Mouse (Mus musculus) midbrain, embryonic 11.5 days (tissue): ENCODE measurements around the gene Snai1. TPM values are rescaled to one million over a fixed set of nuclear protein-coding genes. Genes with fewer than 3 reads are reported as not detected.

ENCODE experiments used
- ATAC-seq: fragments of 200-750 bp; cut with Nextera tagmentation; 2 replicates; pipeline ENCODE4 v1.8.0; 2017; ENCODE audit warnings: moderate TSS enrichment, moderate library complexity; ENCODE audit not compliant: low FRiP score
- DNase-seq: peaks from one replicate; pipeline ENCODE4 v3.0.0; 2015; ENCODE audit warnings: low spot score; ENCODE audit errors: missing footprints
- H3K27ac ChIP-seq: fragments of 300-500 bp; sonication (generic); 2 replicates; pipeline ENCODE4 v1.5.1; 2014; ENCODE audit warnings: low read depth, low read length
- H3K27me3 ChIP-seq: fragments of 300-500 bp; sonication (generic); 2 replicates; pipeline ENCODE4 v1.6.1; 2014; ENCODE audit warnings: mild to moderate bottlenecking, low read length, moderate library complexity, mixed read lengths; ENCODE audit not compliant: control insufficient read depth, insufficient read depth
- H3K36me3 ChIP-seq: fragments of 300-500 bp; sonication (generic); 2 replicates; pipeline ENCODE4 v1.6.1; 2014; ENCODE audit warnings: mild to moderate bottlenecking, low read length, moderate library complexity, mixed read lengths; ENCODE audit not compliant: control insufficient read depth, insufficient read depth
- H3K4me1 ChIP-seq: fragments of 300-500 bp; sonication (generic); 2 replicates; pipeline ENCODE4 v1.6.1; 2014; ENCODE audit warnings: low read length; ENCODE audit not compliant: control insufficient read depth, insufficient read depth
- H3K4me2 ChIP-seq: fragments of 300-500 bp; sonication (generic); 2 replicates; pipeline ENCODE4 v1.6.1; 2014; ENCODE audit warnings: mild to moderate bottlenecking, moderate library complexity
- H3K4me3 ChIP-seq: fragments of 300-500 bp; sonication (generic); 2 replicates; pipeline ENCODE4 v1.5.1; 2014; ENCODE audit warnings: low read depth, low read length
- H3K9ac ChIP-seq: fragments of 300-500 bp; sonication (generic); 2 replicates; pipeline ENCODE4 v1.6.1; 2014; ENCODE audit warnings: low read length
- H3K9me3 ChIP-seq: fragments of 300-500 bp; sonication (generic); 2 replicates; pipeline ENCODE4 v1.6.1; 2016; ENCODE audit warnings: low read length; ENCODE audit not compliant: control insufficient read depth
- WGBS: fragments of 180-500 bp; shearing (Covaris S2); extraction: QIAGEN DNeasy Blood & Tissue Kit; methylation state at CpG from one replicate; pipeline ENCODE4 v1.1.7; 2014; 5-methylcytosine and 5-hydroxymethylcytosine counted together
- polyA plus RNA-seq: library from polyadenylated mRNA; unstranded; fragments of >200 nt; fragmentation: Nextera tagmentation; extraction: Ambion mirVana; gene quantifications from 2 replicates; pipeline ENCODE4 v1.2.1, GENCODE M21; 2014

The Snai1 gene
- polyA plus RNA-seq, 1 experiment from 2014 or later, result 20.8 TPM

DNA sequence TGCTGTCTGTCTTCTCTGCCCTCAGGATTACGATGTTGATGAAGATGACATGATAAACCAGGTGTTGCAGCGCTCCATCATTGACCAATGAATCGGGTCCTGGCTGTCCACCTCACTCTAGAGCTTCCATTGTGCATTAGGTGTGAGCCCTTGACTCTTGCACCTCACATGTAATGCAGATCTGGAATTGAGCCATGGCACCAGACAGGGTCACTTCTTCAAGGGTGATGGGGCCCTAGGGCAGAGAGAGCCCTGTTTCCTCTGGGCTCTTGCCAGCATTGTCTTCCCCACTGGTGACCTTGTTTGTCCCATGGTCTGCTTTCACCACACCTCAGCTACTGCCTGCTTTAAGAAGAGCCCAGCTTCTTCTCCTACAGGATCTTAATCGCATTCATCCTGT is 23.4 kb upstream of the Snai1 start:
- H3K4me3 ChIP-seq, result no peak overlapping the region
- H3K36me3 ChIP-seq, result peaks cover 52% of the 10 kb centered on the region
- H3K4me2 ChIP-seq, result no peak overlapping the region
- DNase-seq (no peak), ATAC-seq (no peak)
- no peaks in the 10 kb centered on the region for H3K9me3 ChIP-seq
- H3K9ac ChIP-seq, result no peak overlapping the region
- no peaks in the 10 kb centered on the region for H3K27me3 ChIP-seq
- H3K4me1 ChIP-seq, result no peaks in the 10 kb centered on the region
- 98% methylated on average over 4 of the region's 4 CpGs for WGBS
- H3K27ac ChIP-seq, result no peak overlapping the region

DNA sequence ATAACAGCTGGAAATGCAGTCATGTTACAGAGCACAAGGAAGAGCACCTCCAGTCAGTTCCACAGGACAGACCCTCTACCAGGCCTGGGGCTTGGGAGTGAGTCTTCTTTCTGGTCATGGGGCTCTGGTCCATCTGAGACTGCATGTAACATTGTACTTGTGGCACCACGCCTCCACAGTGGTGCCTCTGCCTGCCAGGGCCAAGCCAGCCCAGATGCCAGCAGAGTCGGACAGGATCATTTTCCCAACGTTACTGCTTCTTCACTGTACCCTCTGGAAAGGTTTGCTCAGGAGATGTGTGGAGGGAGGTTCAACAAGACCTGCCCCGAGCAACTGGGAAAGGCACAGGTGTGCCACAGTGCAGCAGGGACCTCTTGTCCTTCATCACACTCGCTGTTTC is 22.3 kb upstream of the Snai1 start:
- Histone ChIP-seq H3K27me3 (no peaks in the 10 kb centered on the region), H3K27ac (no peak overlapping the region), H3K9ac (no peak overlapping the region), H3K9me3 (no peaks in the 10 kb centered on the region), H3K4me1 (no peaks in the 10 kb centered on the region), H3K36me3 (peaks cover 46% of the 10 kb centered on the region), H3K4me3 (no peak overlapping the region), H3K4me2 (no peak overlapping the region)
- WGBS, result 93% methylated on average over 5 of the region's 5 CpGs
- no peak for ATAC-seq
- DNase-seq, result no peak

DNA sequence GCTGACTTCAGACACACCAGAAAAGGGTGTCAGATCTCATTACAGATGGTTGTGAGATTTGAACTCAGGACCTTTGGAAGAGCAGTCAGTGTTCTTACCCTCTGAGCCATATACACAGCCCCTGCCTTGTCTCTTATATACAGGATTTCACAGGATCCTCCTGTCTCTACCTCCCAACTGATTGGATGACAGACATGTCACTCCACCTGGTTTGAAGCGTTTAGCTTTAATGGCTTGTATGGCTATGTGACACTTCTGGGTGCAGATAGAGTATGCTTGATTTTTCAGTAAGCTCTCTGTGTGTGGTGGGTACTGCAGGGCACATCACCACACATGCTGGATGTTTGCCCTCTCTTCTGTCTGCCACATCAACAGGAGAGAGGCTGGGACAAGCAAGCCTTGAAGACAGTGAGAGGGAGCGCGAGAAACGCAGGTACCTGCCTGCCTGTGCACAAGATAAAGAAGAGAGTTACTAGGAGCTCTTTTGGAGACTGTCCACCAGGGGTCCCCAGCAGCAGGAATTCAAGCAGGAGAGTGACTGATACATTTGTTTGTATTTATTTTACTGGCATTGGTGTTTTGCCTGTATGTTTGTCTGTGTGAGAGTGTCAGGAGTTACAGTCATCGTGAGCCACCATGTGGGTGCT is 18.3 kb upstream of the Snai1 start:
- Histone ChIP-seq H3K4me2 (no peak overlapping the region), H3K9ac (no peak overlapping the region), H3K4me3 (no peak overlapping the region), H3K36me3 (peaks cover 18% of the 10 kb centered on the region; the same call in 1 of the 2 replicates), H3K9me3 (no peaks in the 10 kb centered on the region), H3K27me3 (no peaks in the 10 kb centered on the region), H3K4me1 (no peaks in the 10 kb centered on the region), H3K27ac (no peak overlapping the region)
- WGBS, result 76% methylated on average over 5 of the region's 5 CpGs
- ATAC-seq (no peak), DNase-seq (no peak)

DNA sequence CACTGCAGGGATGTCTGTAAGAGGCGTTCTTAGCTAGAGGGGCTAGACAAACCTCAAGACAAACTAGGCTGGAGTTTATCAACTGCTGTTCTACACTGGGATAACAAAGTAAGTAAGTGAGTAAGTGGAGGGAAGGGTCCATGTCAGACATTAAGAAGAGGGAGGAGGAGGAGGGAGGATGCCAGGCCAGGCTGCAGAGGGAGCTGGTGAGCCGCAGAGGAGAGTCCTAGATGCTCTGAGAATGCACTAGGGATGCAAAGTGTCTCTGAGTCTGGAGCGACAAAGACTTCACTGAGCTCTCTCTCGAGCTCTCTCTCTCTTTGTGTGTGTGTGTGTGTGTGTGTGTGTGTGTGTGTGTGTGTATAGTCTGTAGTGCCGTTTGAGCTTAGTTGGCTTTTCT is 9.7 kb upstream of the Snai1 start:
- Histone ChIP-seq H3K36me3 (no peaks in the 10 kb centered on the region), H3K9me3 (no peaks in the 10 kb centered on the region), H3K4me1 (peaks cover 7% of the 10 kb centered on the region; the same call in 1 of the 2 replicates), H3K4me2 (no peak overlapping the region), H3K4me3 (no peak overlapping the region), H3K9ac (no peak overlapping the region), H3K27ac (no peak overlapping the region), H3K27me3 (no peaks in the 10 kb centered on the region; the same call in 1 of the 2 replicates)
- no peak for DNase-seq
- 10% methylated on average over 5 of the region's 5 CpGs for WGBS
- ATAC-seq, result no peak

DNA sequence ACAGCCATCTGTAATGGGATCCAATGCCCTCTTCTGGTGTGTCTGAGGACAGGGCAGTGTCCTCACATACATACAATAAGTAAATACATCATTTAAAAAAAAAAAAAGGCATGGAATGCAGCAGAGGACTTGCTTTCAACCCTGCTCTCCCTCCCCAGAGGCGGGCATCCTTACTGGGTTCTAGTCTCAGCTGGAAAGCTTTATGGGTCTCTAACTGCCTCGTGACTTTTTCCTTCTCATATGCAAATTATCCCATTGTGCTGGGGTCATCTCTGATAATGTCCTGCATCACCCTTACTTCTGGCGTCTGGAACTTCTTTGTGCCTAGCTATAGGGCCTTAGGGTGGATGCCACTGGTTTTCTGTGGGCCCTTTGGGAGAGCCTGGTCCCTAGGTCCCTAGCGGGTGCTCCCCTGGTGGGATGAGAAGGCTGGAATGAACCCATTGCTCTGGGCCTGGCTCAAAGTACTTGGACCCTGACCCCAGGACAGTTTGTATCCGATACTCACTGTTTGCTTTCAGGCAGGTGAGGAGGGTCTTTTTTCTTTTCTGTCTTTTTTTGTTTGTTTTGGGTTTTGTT is 8.0 kb upstream of the Snai1 start:
- Histone ChIP-seq H3K4me2 (no peak overlapping the region), H3K9me3 (no peaks in the 10 kb centered on the region), H3K36me3 (no peaks in the 10 kb centered on the region), H3K4me1 (peaks cover 7% of the 10 kb centered on the region; the same call in 1 of the 2 replicates), H3K4me3 (no peak overlapping the region), H3K27ac (no peak overlapping the region), H3K27me3 (no peaks in the 10 kb centered on the region; the same call in 1 of the 2 replicates), H3K9ac (no peak overlapping the region)
- peak; percentile 27; the same call in 1 of the 2 replicates for ATAC-seq
- no peak for DNase-seq
- WGBS, result 21% methylated on average over 5 of the region's 5 CpGs

DNA sequence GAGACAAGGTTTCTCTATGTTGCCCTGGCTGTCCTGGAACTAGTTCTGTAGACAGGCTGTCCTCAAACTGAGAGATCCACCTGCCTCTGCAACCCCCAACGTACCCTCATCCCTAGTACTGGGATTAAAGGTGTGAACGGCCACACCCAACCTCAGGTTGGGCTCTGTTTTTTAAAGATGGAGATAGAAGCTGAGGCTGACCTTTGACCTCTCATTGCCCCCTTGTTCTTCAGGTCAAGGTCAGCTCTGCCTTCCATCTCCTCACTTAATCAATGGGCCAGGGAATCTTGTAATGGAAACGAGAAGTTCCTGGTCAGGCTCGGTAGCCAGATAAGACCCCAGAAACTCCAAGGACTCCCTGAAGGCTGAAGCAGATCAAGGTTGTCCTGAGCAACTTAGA is 7.5 kb upstream of the Snai1 start:
- no peak for DNase-seq
- H3K4me2 ChIP-seq, result no peak overlapping the region
- no peak for ATAC-seq
- H3K9me3 ChIP-seq, result no peaks in the 10 kb centered on the region
- whole genome bisulfite sequencing, result 78% methylated on average over 4 of the region's 4 CpGs
- no peak overlapping the region for H3K9ac ChIP-seq
- H3K4me1 ChIP-seq, result peaks cover 7% of the 10 kb centered on the region; the same call in 1 of the 2 replicates
- no peak overlapping the region for H3K4me3 ChIP-seq
- no peaks in the 10 kb centered on the region; the same call in 1 of the 2 replicates for H3K27me3 ChIP-seq
- H3K27ac ChIP-seq, result no peak overlapping the region
- no peaks in the 10 kb centered on the region for H3K36me3 ChIP-seq

DNA sequence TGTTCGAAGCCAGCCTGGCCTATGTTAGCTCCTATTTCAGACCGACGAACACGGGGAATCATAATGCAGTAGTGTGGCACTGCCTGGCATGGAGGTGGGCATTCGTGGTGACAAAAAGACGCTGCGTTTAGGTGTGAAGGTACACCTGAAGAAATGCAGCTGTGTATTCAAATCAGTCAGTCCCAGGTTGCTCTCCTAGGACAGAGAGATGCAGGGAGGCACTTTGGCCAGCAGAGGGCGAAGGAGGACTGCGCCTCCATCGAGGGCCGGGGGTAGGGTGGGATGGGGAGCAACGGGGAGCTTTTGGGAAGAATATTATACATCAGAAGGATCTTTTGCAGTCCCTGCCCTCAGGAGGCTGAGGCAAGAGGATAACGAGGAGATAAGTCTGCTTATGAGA is 5.9 kb upstream of the Snai1 start:
- DNase-seq (peak; percentile 94), ATAC-seq (no peak)
- H3K27me3 ChIP-seq, result peaks cover 8% of the 10 kb centered on the region
- H3K27ac ChIP-seq, result no peak overlapping the region
- H3K9ac ChIP-seq, result no peak overlapping the region
- no peaks in the 10 kb centered on the region for H3K9me3 ChIP-seq
- no peak overlapping the region for H3K4me2 ChIP-seq
- H3K4me3 ChIP-seq, result no peak overlapping the region
- no peaks in the 10 kb centered on the region for H3K36me3 ChIP-seq
- WGBS, result 22% methylated on average over 13 of the region's 13 CpGs
- peaks cover 9% of the 10 kb centered on the region; the same call in 1 of the 2 replicates for H3K4me1 ChIP-seq

DNA sequence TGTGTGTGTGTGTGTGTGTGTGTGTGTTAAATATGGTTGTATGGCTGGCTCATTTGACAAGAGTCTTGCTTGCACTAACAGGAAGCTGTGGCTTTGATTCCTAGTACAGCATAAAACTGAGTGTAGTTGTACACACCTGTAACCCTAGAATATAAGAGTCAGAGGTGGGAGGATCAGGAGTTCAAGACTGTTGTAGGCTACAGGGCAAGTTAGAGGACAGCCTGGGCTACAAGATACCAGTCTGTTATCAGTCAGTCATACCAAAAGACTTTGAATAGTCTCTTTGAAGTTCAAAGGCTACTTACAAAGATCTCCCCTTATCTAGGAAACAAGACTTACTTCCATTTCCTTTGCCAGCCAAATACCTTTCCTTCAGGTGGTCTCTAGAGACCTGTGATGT is 4.1 kb upstream of the Snai1 start:
- H3K9ac ChIP-seq, result no peak overlapping the region
- no peaks in the 10 kb centered on the region for H3K36me3 ChIP-seq
- H3K4me1 ChIP-seq, result peaks cover 20% of the 10 kb centered on the region
- H3K4me2 ChIP-seq, result no peak overlapping the region
- ATAC-seq, result no peak
- H3K4me3 ChIP-seq, result no peak overlapping the region
- H3K27ac ChIP-seq, result no peak overlapping the region
- no peak for DNase-seq
- no peaks in the 10 kb centered on the region for H3K9me3 ChIP-seq
- H3K27me3 ChIP-seq, result peaks cover 22% of the 10 kb centered on the region

DNA sequence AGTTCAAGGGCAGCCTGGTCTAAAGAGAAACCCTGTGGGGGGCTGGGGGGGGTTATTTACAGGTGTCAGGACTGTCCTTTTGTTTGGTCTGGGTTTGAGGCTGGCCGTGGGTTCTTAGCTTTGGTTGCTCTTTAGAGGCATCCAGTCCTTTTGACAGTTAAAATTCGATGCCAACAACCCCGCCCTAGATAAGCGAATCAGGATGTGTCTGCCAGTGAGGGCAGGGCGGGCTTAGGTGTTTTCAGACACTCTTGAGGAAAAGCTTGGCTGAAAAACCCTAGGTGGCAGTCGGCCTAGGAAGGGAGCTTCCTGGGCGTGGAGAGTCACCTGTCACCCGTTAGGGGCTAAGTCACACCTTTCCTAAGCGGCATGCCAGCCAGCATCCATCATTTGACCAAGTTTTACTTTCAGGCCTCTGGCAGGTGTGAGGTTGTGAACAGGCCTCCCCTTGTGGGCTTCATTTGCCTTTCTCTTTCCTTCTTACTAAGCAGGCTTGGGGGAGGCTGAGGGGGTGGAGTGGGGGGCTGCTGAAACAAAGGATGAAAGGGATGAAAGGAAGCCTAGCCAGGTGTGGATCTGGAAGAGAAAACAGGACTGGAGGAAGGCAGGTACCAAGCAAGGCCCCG is 1.6 kb upstream of the Snai1 start:
- 46% methylated on average over 10 of the region's 10 CpGs for WGBS
- H3K4me3 ChIP-seq, result no peak overlapping the region
- H3K9me3 ChIP-seq, result no peaks in the 10 kb centered on the region
- H3K27me3 ChIP-seq, result peaks cover 42% of the 10 kb centered on the region
- DNase-seq, result no peak
- H3K9ac ChIP-seq, result no peak overlapping the region
- H3K27ac ChIP-seq, result no peak overlapping the region
- H3K4me2 ChIP-seq, result no peak overlapping the region
- peaks cover 24% of the 10 kb centered on the region for H3K4me1 ChIP-seq
- no peaks in the 10 kb centered on the region for H3K36me3 ChIP-seq
- no peak for ATAC-seq
